Mouse (Mus musculus) lung, embryonic 15.5 days (tissue): ENCODE data around the gene Rexo1. TPM values are rescaled to one million over a fixed set of nuclear protein-coding genes. Genes with fewer than 3 reads are reported as not detected.

Experiments
- microRNA-seq: library from miRNA; unstranded; fragments of <30 nt; microRNA quantifications from one replicate; pipeline ENCODE4, GENCODE M21; 2016
- polyA plus RNA-seq: library from polyadenylated mRNA; unstranded; fragments of >200 nt; fragmentation: Nextera tagmentation; extraction: Ambion mirVana; gene quantifications from 2 replicates; pipeline ENCODE4 v1.2.1, GENCODE M21; 2015

Gene Rexo1
- polyA plus RNA-seq, 1 experiment from 2014 or later, result 25.8 TPM

Small RNA genes lying within 50 kb of the gene (microRNA-seq; reads per million reads assigned to microRNA genes)
- not detected for gene Mir6912

Other genes starting within 250 kb of the Rexo1 start
- gene 2310011J03Rik, start 241.0 kb downstream of the Rexo1 start, polyA plus RNA-seq, result 47.7 and 51.9 TPM in 2 replicates
- gene Pcsk4, start 232.1 kb downstream of the Rexo1 start, polyA plus RNA-seq, result 3.4 and 4.0 TPM in 2 replicates
- 13.8 and 14.2 TPM in 2 replicates for gene Reep6, start 231.6 kb downstream of the Rexo1 start, polyA plus RNA-seq
- 2.5 and 3.4 TPM in 2 replicates for gene Adamtsl5, start 213.1 kb downstream of the Rexo1 start, polyA plus RNA-seq
- gene Plk5, start 205.1 kb downstream of the Rexo1 start, polyA plus RNA-seq, result 0.74 and 1.0 TPM in 2 replicates
- gene Mex3d, start 173.9 kb downstream of the Rexo1 start, polyA plus RNA-seq, result 7.9 and 9.6 TPM in 2 replicates
- 276 and 277 TPM in 2 replicates for gene Mbd3, start 162.0 kb downstream of the Rexo1 start, polyA plus RNA-seq
- gene Uqcr11, start 154.7 kb downstream of the Rexo1 start, polyA plus RNA-seq, result 628 and 681 TPM in 2 replicates
- gene Tcf3, start 127.9 kb downstream of the Rexo1 start, polyA plus RNA-seq, result 122 and 126 TPM in 2 replicates
- gene Onecut3, start 66.7 kb downstream of the Rexo1 start, polyA plus RNA-seq, result not detected in 2 replicates
- gene Atp8b3, start 22.4 kb downstream of the Rexo1 start, polyA plus RNA-seq, result 0.05 and 0.16 TPM in 2 replicates
- 10.1 and 10.2 TPM in 2 replicates for gene Klf16, start 15.8 kb upstream of the Rexo1 start, polyA plus RNA-seq
- gene Abhd17a, start 28.8 kb upstream of the Rexo1 start, polyA plus RNA-seq, result 122 and 133 TPM in 2 replicates
- 79.0 and 84.8 TPM in 2 replicates for gene Scamp4, start 41.3 kb upstream of the Rexo1 start, polyA plus RNA-seq
- gene Adat3, start 41.3 kb upstream of the Rexo1 start, polyA plus RNA-seq, result 9.1 TPM in 2 replicates
- 3.2 and 5.1 TPM in 2 replicates for gene Gm49322, start 44.5 kb upstream of the Rexo1 start, polyA plus RNA-seq
- 142 and 152 TPM in 2 replicates for gene Csnk1g2, start 61.3 kb upstream of the Rexo1 start, polyA plus RNA-seq
- 83.0 and 85.2 TPM in 2 replicates for gene Btbd2, start 95.5 kb upstream of the Rexo1 start, polyA plus RNA-seq
- gene Mknk2, start 116.6 kb upstream of the Rexo1 start, polyA plus RNA-seq, result 99.8 and 104 TPM in 2 replicates
- 44.5 and 44.7 TPM in 2 replicates for gene Mob3a, start 140.4 kb upstream of the Rexo1 start, polyA plus RNA-seq
- gene Izumo4, start 140.6 kb upstream of the Rexo1 start, polyA plus RNA-seq, result 19.8 and 23.0 TPM in 2 replicates
- 68.2 and 72.4 TPM in 2 replicates for gene Ap3d1, start 180.7 kb upstream of the Rexo1 start, polyA plus RNA-seq
- 15.5 and 18.3 TPM in 2 replicates for gene Dot1l, start 193.6 kb upstream of the Rexo1 start, polyA plus RNA-seq
- 60.1 and 64.7 TPM in 2 replicates for gene Sf3a2, start 236.6 kb upstream of the Rexo1 start, polyA plus RNA-seq
- 116 and 118 TPM in 2 replicates for gene Plekhj1, start 237.1 kb upstream of the Rexo1 start, polyA plus RNA-seq
- gene Amh, start 243.7 kb upstream of the Rexo1 start, polyA plus RNA-seq, result 0.09 and 0.13 TPM in 2 replicates